Mouse (Mus musculus): ENCODE measurements around the gene Calm5.
"Not testable (repeated sequence)": the region's sequence is repeated elsewhere in the genome, so short reads cannot be mapped to it uniquely, and the experiment has no call there.

Calm5 gene

GRCm38 (mm10) chr13:3853648-3854333 lies at the start of gene Calm5:
Calm5 (plus strand) TSS chr13:3854173.
- DNase-seq (ENCODE audit: low spot score in 2 of 2): not testable (repeated sequence)

- DNase-seq (ENCODE audit: low spot score in 2 of 2): no peak
These were observed 49.8 kb upstream of the Calm5 start, which contains the start of gene Calml3 for GRCm38 (mm10) chr13:3804186-3804585. Calml3 (minus strand) TSS chr13:3804316.

GRCm38 (mm10) chr13:3805132-3805531 lies 48.8 kb upstream of the Calm5 start:
- no peak for DNase-seq (ENCODE audit: low spot score in 2 of 2)

GRCm38 (mm10) chr13:3805638-3806037 lies 48.3 kb upstream of the Calm5 start:
- DNase-seq (ENCODE audit: low spot score in 2 of 2): no peak

GRCm38 (mm10) chr13:3807131-3807827 lies 46.7 kb upstream of the Calm5 start:
- DNase-seq (ENCODE audit: low spot score in 2 of 2): no peak

GRCm38 (mm10) chr13:3818012-3818739 lies 35.8 kb upstream of the Calm5 start:
- no peak for DNase-seq (ENCODE audit: low spot score in 2 of 2)

GRCm38 (mm10) chr13:3818740-3819076 lies 35.3 kb upstream of the Calm5 start:
- no peak for DNase-seq (ENCODE audit: low spot score in 2 of 2)

- no peak for DNase-seq (ENCODE audit: low spot score in 2 of 2)
These were observed 31.9 kb upstream of the Calm5 start for GRCm38 (mm10) chr13:3822105-3822504.

- DNase-seq (ENCODE audit: low spot score in 2 of 2): no peak
These were observed 28.2 kb upstream of the Calm5 start for GRCm38 (mm10) chr13:3825726-3826125.

- no peak for DNase-seq (ENCODE audit: low spot score in 2 of 2)
These were observed 22.4 kb upstream of the Calm5 start for GRCm38 (mm10) chr13:3831546-3831945.

- DNase-seq (ENCODE audit: low spot score in 2 of 2): no peak
These were observed 22.0 kb upstream of the Calm5 start for GRCm38 (mm10) chr13:3831994-3832393.

- DNase-seq (ENCODE audit: low spot score in 2 of 2): no peak
These were observed 21.5 kb upstream of the Calm5 start for GRCm38 (mm10) chr13:3832450-3832849.

GRCm38 (mm10) chr13:3833644-3834043 lies 20.3 kb upstream of the Calm5 start:
- DNase-seq (ENCODE audit: low spot score in 2 of 2): not testable (repeated sequence)

- DNase-seq (ENCODE audit: low spot score in 2 of 2): not testable (repeated sequence)
These were observed 16.6 kb upstream of the Calm5 start, which contains the start of gene Calm4 for GRCm38 (mm10) chr13:3837312-3837807. Calm4 (plus strand) TSS chr13:3837757.

GRCm38 (mm10) chr13:3840662-3841061 lies 13.3 kb upstream of the Calm5 start:
- not testable (repeated sequence) for DNase-seq (ENCODE audit: low spot score in 2 of 2)

- DNase-seq (ENCODE audit: low spot score in 2 of 2): no peak
These were observed 3.6 kb upstream of the Calm5 start for GRCm38 (mm10) chr13:3850330-3850729.

- no peak for DNase-seq (ENCODE audit: low spot score in 2 of 2)
These were observed 883 bp downstream of the Calm5 start for GRCm38 (mm10) chr13:3854856-3855255.

- no peak for DNase-seq (ENCODE audit: low spot score in 2 of 2)
These were observed 2.3 kb downstream of the Calm5 start for GRCm38 (mm10) chr13:3856252-3856651.

GRCm38 (mm10) chr13:3861251-3861650 lies 7.3 kb downstream of the Calm5 start:
- no peak for DNase-seq (ENCODE audit: low spot score in 2 of 2)

- no peak for DNase-seq (ENCODE audit: low spot score in 2 of 2)
These were observed 8.4 kb downstream of the Calm5 start for GRCm38 (mm10) chr13:3862325-3862724.

GRCm38 (mm10) chr13:3862922-3863580 lies 9.1 kb downstream of the Calm5 start:
- no peak for DNase-seq (ENCODE audit: low spot score in 2 of 2)
